12 mouse cellular contexts compared by ENCODE assay signal in the genomic region with DNA sequence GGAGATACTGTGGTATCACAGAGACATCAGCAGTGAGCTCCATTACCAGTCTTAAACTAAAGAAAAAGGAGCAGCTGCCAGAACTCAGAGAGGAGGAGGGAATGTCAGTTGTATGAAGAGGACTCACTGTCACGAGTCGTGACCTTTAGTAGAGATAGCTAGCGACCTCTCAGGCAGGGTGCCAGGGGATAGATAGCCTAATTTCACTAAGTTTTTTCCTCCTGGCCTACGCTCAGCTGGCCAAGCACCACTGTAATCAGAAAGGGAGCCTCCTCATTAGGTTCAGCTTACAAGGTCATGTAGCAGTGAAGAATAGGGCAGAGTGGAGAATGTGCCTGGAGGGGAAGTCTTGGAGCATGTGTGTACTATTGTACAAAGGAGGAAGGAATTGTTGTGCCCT. TPM values are rescaled to one million over a fixed set of nuclear protein-coding genes. Genes with fewer than 3 reads are reported as not detected.
DNase-seq lines count a peak whose midpoint lies in the region; ATAC-seq and TF ChIP-seq lines count a peak whose summit lies in the region.
"Had no signal": no experiment of that assay in that cellular context is flagged by ENCODE, and none has a peak within 500 bp of the region (broad histone marks: within the 10 kb centered on the region; RNA-seq: fewer than 3 reads in every experiment).

No protein-coding gene starts in this region.

- H3K4me1 ChIP-seq in heart, embryonic 15.5 days (replicated peaks): peaks cover 10% of the 10 kb centered on the region; the same call in 1 of the 2 replicates
- H3K4me1 ChIP-seq in limb, embryonic 15.5 days: 0 out of 2 replicates have a peak, but pooled peaks cover 3% of the 10 kb centered on the region
- H3K4me1 ChIP-seq in intestine, postnatal 0 days (replicated peaks; ENCODE audit: control insufficient read depth, insufficient read depth, low read length): no peaks in the 10 kb centered on the region
- no peaks in the 10 kb centered on the region for H3K4me1 ChIP-seq in intestine, embryonic 15.5 days (replicated peaks)
- H3K4me1 ChIP-seq: forebrain, embryonic 10.5 days had no signal

- no peak overlapping the region for H3K4me2 ChIP-seq in heart, embryonic 15.5 days
- no peak overlapping the region for H3K4me2 ChIP-seq in limb, embryonic 15.5 days
- no peak overlapping the region for H3K4me2 ChIP-seq in intestine, postnatal 0 days (replicated peaks; ENCODE audit: low read depth)
- H3K4me2 ChIP-seq in intestine, embryonic 15.5 days (replicated peaks): no peak overlapping the region

- peak; percentile 93 for DNase-seq in heart, adult 11 months
- no peak for DNase-seq in heart, postnatal 25 days (ENCODE audit: low spot score)
- peak; percentile 14 for DNase-seq in adrenal gland, adult 2 months
- DNase-seq in frontal cortex, adult 2 months (ENCODE audit: extremely low spot score in 1 of 2, low spot score in 1 of 2): no peak
- DNase-seq: B cell, adult 2 months; gastrocnemius, postnatal 36 days had no signal

- no peak overlapping the region for H3K9ac ChIP-seq in heart, embryonic 15.5 days
- no peak overlapping the region for H3K9ac ChIP-seq in limb, embryonic 15.5 days
- H3K9ac ChIP-seq in intestine, postnatal 0 days (ENCODE audit: low read depth, low read length): no peak overlapping the region
- H3K9ac ChIP-seq in intestine, embryonic 15.5 days: no peak overlapping the region
- H3K9ac ChIP-seq: limb, embryonic 13.5 days had no signal

- H3K36me3 ChIP-seq in heart, embryonic 15.5 days: no peaks in the 10 kb centered on the region
- H3K36me3 ChIP-seq in limb, embryonic 15.5 days: no peaks in the 10 kb centered on the region
- H3K36me3 ChIP-seq in intestine, postnatal 0 days (ENCODE audit: control insufficient read depth, insufficient read depth): no peaks in the 10 kb centered on the region
- no peaks in the 10 kb centered on the region for H3K36me3 ChIP-seq in intestine, embryonic 15.5 days
- H3K36me3 ChIP-seq: forebrain, embryonic 10.5 days; limb, embryonic 13.5 days had no signal

- H3K9me3 ChIP-seq in heart, embryonic 15.5 days (replicated peaks): no peaks in the 10 kb centered on the region
- H3K9me3 ChIP-seq in limb, embryonic 15.5 days: no peaks in the 10 kb centered on the region
- no peaks in the 10 kb centered on the region for H3K9me3 ChIP-seq in intestine, postnatal 0 days (ENCODE audit: control insufficient read depth)
- no peaks in the 10 kb centered on the region for H3K9me3 ChIP-seq in intestine, embryonic 15.5 days
- H3K9me3 ChIP-seq: forebrain, embryonic 10.5 days; limb, embryonic 13.5 days had no signal

- TF ChIP-seq CTCF in intestine, postnatal 0 days (IDR thresholded peaks at IDR 0.05; ENCODE audit: low read depth): no peak

- 27% methylated on average over 4 of the region's 4 CpGs for WGBS in heart, embryonic 15.5 days
- 60% methylated on average over 4 of the region's 4 CpGs for WGBS in limb, embryonic 15.5 days
- 35% methylated on average over 4 of the region's 4 CpGs for WGBS in intestine, postnatal 0 days
- 49% methylated on average over 4 of the region's 4 CpGs for WGBS in intestine, embryonic 15.5 days

- no peak overlapping the region; the same call in 1 of the 2 replicates for H3K27ac ChIP-seq in heart, embryonic 15.5 days
- H3K27ac ChIP-seq in limb, embryonic 15.5 days: 0 out of 2 replicates have a peak overlapping the region, but pooled peaks have one; percentile 17
- H3K27ac ChIP-seq in intestine, postnatal 0 days (ENCODE audit: low read depth, low read length): no peak overlapping the region
- no peak overlapping the region for H3K27ac ChIP-seq in intestine, embryonic 15.5 days
- H3K27ac ChIP-seq: forebrain, embryonic 10.5 days; limb, embryonic 13.5 days had no signal

- no peaks in the 10 kb centered on the region for H3K27me3 ChIP-seq in heart, embryonic 15.5 days
- peaks cover 9% of the 10 kb centered on the region; the same call in 1 of the 2 replicates for H3K27me3 ChIP-seq in limb, embryonic 15.5 days
- H3K27me3 ChIP-seq in intestine, postnatal 0 days (replicated peaks; ENCODE audit: control insufficient read depth, insufficient read depth, low read length): no peaks in the 10 kb centered on the region
- no peaks in the 10 kb centered on the region for H3K27me3 ChIP-seq in intestine, embryonic 15.5 days (replicated peaks)

- intact Hi-C loops in heart, postnatal 25 days (cut with DNase I): no loop called here

- peak; percentile 74 for ATAC-seq in heart, embryonic 15.5 days (replicated peaks; ENCODE audit: insufficient number of reproducible peaks, insufficient read depth, low FRiP score, low read depth)
- ATAC-seq in limb, embryonic 15.5 days (ENCODE audit: insufficient number of reproducible peaks, low FRiP score, low TSS enrichment, low read depth): no peak
- no peak for ATAC-seq in intestine, postnatal 0 days
- no peak for ATAC-seq in intestine, embryonic 15.5 days

- no peak overlapping the region for H3K4me3 ChIP-seq in heart, embryonic 15.5 days
- no peak overlapping the region for H3K4me3 ChIP-seq in limb, embryonic 15.5 days
- no peak overlapping the region for H3K4me3 ChIP-seq in intestine, postnatal 0 days (ENCODE audit: low read depth, low read length)
- H3K4me3 ChIP-seq in intestine, embryonic 15.5 days (replicated peaks): no peak overlapping the region
- H3K4me3 ChIP-seq: forebrain, embryonic 10.5 days; limb, embryonic 13.5 days had no signal

RNA-seq across cellular contexts. Expression of gene Dcx, which starts 47.3 kb away (rescaled TPM):
- total RNA-seq in heart, postnatal 25 days (2021): not detected
- total RNA-seq in adrenal gland, adult 2 months (2021): under 1 TPM; 0.55 to 0.62 TPM
- 0.03 TPM in 1 of 2 replicates, not detected in the other for polyA plus RNA-seq in adrenal gland, adult 2 months (2012; rRNA removed)
- 0.14 and 1.8 TPM in 2 replicates for polyA plus RNA-seq in heart, embryonic 15.5 days (2015; fragmentation: Nextera tagmentation; extraction: Ambion mirVana)
- polyA plus RNA-seq in limb, embryonic 15.5 days (2015; fragmentation: Nextera tagmentation; extraction: Ambion mirVana): 6.6 and 9.5 TPM in 2 replicates
- polyA plus RNA-seq in intestine, postnatal 0 days (2015; fragmentation: Nextera tagmentation; extraction: Ambion mirVana): 1.0 and 1.1 TPM in 2 replicates
- 49.5 and 52.5 TPM in 2 replicates for polyA plus RNA-seq in frontal cortex, adult 2 months (2012; rRNA removed)
- 2.8 and 3.3 TPM in 2 replicates for polyA plus RNA-seq in intestine, embryonic 15.5 days (2015; fragmentation: Nextera tagmentation; extraction: Ambion mirVana)
- total RNA-seq: gastrocnemius, postnatal 36 days had no signal

RNA-seq across cellular contexts. Expression of gene Capn6, which starts 58.6 kb away (rescaled TPM):
- total RNA-seq in heart, postnatal 25 days (2021): 1 to 10 TPM in 1 of 2 experiments, under 1 TPM in 1; 0.83 to 1.6 TPM
- total RNA-seq in adrenal gland, adult 2 months (2021): under 1 TPM; 0.29 to 0.38 TPM
- polyA plus RNA-seq in adrenal gland, adult 2 months (2012; rRNA removed): 0.07 and 0.11 TPM in 2 replicates
- 88.8 and 108 TPM in 2 replicates for polyA plus RNA-seq in heart, embryonic 15.5 days (2015; fragmentation: Nextera tagmentation; extraction: Ambion mirVana)
- 323 and 402 TPM in 2 replicates for polyA plus RNA-seq in limb, embryonic 15.5 days (2015; fragmentation: Nextera tagmentation; extraction: Ambion mirVana)
- 8.2 and 9.8 TPM in 2 replicates for polyA plus RNA-seq in intestine, postnatal 0 days (2015; fragmentation: Nextera tagmentation; extraction: Ambion mirVana)
- 11.9 and 14.4 TPM in 2 replicates for polyA plus RNA-seq in frontal cortex, adult 2 months (2012; rRNA removed)
- 42.2 and 45.6 TPM in 2 replicates for polyA plus RNA-seq in intestine, embryonic 15.5 days (2015; fragmentation: Nextera tagmentation; extraction: Ambion mirVana)

Comparison
In these comparisons a context has a peak if more than half of its experiments do, and no peak if none do; other contexts are left out.
1. DNase-seq: peak in heart, adult 11 months (single experiment) and adrenal gland, adult 2 months (single experiment); none in heart, postnatal 25 days (single experiment) and frontal cortex, adult 2 months (0 of 2).